Mouse (Mus musculus) left cerebral cortex, adult 2 months (tissue): Measurements from ENCODE around the gene Gm49405. TPM values are rescaled to one million over a fixed set of nuclear protein-coding genes. Genes with fewer than 3 reads are reported as not detected.
"Not testable (repeated sequence)": the region's sequence is repeated elsewhere in the genome, so short reads cannot be mapped to it uniquely, and the experiment has no call there.

Experiments
- DNase-seq, 2 experiments: peaks; one replicate each; pipeline ENCODE4 v3.0.0; 2021 to 2022; ENCODE audit warnings: low spot score in 2 of 2, mixed read lengths in 1 of 2; ENCODE audit errors: extremely low spot score in 1 of 2
- H3K27ac ChIP-seq: fragments of 200-600 bp; 2 replicates; pipeline ENCODE4 v1.8.1; 2022
- H3K4me3 ChIP-seq: fragments of 200-600 bp; 2 replicates; pipeline ENCODE4 v1.8.1; 2022
- CTCF ChIP-seq: fragments of 200-600 bp; IDR thresholded peaks from 2 replicates; pipeline ENCODE4 v1.8.1; 2022; ENCODE audit warnings: antibody characterized with exemption, mild to moderate bottlenecking, moderate library complexity
- intact Hi-C: fragments of 180-260 bp; cut with DNase I; formaldehyde crosslinking; loops from one replicate; pipeline ENCODE4 v1.15.1; 2025
- total RNA-seq, 2 experiments: library from RNA; stranded (reverse); gene quantifications; 2 replicates each; pipeline ENCODE4 v1.2.3; 2021

Gm49405 gene
- total RNA-seq, 2 experiments from 2014 or later: 1.8 TPM

DNA sequence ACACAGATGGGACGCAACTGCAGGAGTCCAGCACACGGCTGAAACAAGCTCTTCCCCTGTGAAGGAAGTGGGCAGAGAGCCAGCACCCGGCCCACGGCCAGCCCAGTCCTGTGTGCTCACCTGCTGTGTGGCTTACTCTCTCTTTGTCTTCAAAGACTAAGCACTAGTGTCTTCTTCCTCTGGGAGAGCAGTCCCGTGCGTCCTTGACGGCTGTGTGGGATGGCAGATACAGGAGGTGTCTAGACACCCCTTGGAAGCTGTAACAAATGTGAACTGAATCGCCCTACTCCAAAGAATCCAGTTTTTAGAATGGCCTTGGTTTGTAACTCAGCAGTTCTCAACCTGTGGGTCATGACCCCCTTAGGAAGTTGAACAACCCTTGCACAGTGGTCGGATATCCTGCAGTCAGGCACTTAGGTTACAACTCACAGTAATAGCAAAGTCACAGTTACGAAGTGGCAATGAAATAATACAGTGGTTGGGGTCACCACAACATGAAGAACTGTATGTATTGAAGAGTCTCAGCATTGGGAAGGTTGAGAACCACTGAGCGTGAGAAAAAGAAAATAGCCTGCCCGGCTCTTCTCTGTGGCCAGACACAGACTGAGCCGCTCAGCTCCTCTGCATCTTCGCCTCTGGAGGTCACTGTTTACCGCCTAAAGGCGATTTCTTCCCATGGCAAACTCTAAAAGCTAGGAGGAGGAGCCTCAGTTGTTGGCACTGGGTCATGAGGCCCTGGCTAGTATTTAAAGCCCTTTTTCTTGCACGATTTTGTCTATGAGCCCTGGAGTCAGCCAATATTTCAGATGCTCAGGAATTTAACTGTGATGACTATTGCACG, 18.5 kb downstream of the Gm49405 start:
- intact Hi-C loops: loop anchor here (1.0 to 5.0 kb wide), 3 partner anchors 29 to 208 kb away; partner anchors contain the start of gene Gpr152
- TF ChIP-seq CTCF: peak; percentile 91
- H3K4me3 ChIP-seq: no peak overlapping the region
- H3K27ac ChIP-seq: peak overlapping the region; percentile 53; the same call in 1 of the 2 replicates
- peak; percentile 68 to 75 for DNase-seq

DNA sequence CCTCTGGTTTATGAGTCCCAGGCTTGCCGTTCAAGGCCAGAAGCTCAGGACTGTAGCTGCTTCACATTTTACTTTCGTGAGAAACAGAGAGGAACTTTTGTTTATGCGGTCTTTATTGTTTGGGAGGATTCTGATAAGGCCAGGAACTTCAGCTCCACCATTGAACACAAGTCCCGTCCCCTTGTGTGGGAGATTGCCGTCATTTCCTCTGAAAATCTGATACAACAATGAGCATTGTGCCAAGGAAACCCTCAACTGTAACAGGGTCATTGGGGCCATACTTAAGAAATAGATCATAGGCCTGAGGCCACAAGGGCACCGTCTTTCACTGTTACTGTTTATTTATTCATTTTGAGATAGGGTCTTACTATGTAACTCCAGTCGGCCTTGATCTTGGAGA, 22.8 kb downstream of the Gm49405 start:
- no peak overlapping the region for H3K27ac ChIP-seq
- no peak for DNase-seq
- no peak for TF ChIP-seq CTCF
- intact Hi-C loops: no loop called here
- H3K4me3 ChIP-seq: no peak overlapping the region

DNA sequence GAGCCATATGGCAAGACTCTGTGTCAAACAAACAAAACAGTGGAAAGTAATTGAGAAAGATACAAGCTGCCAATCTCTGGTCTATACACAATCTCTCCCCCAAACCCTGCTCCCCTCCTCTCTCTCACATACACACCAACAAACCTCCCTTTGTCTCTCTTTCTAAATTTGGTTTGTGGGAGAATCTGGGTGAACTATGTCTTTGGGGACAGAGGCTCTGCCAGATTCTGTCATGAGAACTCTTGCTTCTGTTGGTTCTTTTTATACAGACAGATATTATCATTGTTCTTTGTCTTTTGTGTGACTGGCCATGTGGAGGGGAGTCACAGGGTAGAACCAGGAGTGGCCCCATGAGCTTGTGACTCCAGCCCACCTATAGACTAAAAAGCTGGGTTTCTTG, 27.1 kb downstream of the Gm49405 start:
- intact Hi-C loops: no loop called here
- H3K27ac ChIP-seq: peak overlapping the region; percentile 55; the same call in 1 of the 2 replicates
- no peak for DNase-seq

DNA sequence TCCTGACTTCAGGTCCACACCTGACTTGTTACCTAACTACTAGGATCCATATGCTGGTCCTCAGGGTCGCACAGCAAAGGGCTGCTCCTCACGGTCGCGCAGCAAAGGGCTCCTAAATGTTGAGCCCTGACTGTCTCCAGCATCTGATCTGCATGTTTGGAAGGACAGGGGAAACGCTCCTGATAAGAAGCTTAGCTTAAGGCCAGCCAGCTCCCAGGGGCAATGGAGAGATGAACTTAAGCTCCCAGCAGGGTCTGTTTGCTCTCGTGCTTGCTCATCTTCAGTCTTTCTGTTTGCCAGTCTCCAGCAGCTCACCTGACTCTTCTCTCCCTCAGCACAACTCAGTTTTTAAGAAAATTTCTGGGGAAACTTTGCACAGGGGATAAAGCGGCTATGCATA, 32.2 kb downstream of the Gm49405 start:
- Histone ChIP-seq H3K4me3 (no peak overlapping the region), H3K27ac (no peak overlapping the region)
- intact Hi-C loops: no loop called here
- TF ChIP-seq CTCF: no peak
- no peak for DNase-seq

More for the DNA sequence above, 27.1 kb downstream of the Gm49405 start:
- TF ChIP-seq CTCF: no peak
- H3K4me3 ChIP-seq: no peak overlapping the region

DNA sequence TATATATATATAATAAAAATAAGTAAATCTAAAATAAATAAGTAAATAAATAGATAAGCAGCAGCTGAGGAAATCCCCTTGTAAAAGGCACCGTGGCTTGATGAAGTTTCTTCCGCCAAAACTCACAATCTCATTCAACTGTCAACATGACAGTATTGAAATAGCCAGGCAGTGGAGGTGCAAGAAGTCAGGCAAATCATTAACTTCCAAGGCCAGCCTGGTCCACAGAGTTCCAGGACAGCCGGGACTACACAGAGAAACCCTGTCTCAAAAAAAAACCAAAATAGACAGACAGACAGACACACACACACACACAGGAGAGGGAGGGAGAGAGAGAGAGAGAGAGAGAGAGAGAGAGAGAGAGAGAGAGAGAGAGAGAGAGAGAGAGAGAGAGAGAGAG, 32.9 kb downstream of the Gm49405 start:
- no peak for TF ChIP-seq CTCF
- no peak for DNase-seq
- intact Hi-C loops: no loop called here
- no peak overlapping the region for H3K27ac ChIP-seq
- H3K4me3 ChIP-seq: no peak overlapping the region

DNA sequence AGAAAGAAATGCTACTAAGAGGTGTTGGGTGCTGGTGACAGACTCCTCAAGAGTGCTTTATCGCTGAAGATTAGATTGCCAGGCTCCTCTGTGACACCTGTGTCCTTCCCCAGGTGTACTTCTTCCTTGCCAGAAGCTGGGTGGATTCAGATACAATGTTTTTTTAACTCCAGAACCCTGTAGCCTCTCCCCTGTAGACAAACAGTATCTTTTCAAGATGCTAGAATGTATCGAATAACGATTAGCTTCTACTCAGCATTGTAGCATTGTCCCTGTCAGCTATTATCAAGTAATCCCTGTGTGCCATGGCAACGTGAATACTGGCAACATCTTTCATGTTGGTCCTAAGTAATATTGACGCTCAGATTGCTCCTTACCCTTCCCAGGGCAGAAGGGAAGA, 33.3 kb downstream of the Gm49405 start:
- no peak for DNase-seq
- no peak for TF ChIP-seq CTCF
- no peak overlapping the region for H3K4me3 ChIP-seq
- no peak overlapping the region for H3K27ac ChIP-seq
- intact Hi-C loops: no loop called here

DNA sequence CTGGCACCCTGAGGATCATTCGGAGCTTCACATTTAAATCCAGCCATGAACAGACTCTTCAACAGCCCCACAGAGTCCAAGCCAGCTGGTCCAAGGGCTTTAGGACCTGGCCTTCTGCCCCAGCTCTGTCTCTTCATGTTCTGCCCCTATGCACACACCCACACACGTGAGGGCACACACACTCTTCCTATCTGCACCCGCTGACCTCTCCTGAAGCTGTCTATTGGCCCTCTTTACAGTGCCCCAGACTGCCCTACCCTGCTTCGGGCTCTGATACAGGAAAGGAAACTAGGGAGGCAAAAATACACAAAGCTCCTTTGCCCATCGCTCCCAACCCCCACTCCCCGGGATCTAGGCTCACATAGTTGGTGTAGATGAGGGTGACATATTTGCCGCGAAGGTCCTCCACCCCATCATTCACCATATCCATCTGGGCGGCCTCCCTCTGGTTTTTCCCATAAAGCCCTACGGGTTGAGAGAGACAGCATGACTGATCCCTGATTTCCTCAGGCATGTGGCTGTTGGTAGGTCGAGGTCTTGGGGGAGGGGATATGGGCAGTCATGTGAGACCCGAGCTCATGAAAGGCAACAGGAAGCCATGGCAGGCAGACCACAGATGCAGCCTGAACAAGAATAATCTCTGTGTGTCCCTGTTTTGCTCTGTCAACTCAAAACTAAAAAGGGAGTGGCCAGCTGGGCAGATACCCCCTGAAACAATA, 36.1 kb downstream of the Gm49405 start:
- Histone ChIP-seq H3K27ac (no peak overlapping the region), H3K4me3 (0 out of 2 replicates have a peak overlapping the region, but pooled peaks have one; percentile 9)
- no peak for TF ChIP-seq CTCF
- intact Hi-C loops: no loop called here
- no peak for DNase-seq

DNA sequence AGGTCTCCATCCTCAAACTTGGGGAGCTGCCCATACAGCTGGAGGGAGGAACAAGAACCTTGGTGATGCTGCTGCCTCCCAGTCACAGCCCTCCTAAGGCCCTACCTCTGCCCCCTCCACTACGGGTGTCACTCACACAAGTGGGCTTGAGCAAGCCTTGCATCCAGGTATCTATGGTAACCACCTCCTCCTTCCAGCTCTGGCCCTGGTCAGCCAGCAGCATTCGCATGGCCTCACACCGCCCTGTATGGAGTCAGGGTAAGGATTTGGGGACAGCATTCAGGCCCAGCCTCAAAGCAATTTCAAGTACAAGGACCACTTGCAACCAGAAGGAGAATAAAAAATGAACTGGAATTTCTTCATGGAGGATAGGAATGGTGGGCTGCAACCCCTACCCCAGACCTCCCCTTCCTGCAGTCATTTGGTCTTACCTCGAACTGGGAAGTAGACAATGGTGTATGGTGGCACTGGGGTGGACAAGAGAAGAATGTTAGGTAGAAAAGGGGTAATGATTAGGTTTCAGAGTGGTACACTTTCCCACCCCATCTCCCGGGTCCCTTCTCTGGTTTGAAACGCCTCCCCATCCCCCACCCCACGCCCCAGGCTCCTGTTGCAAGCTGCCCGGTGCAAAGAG, 36.8 kb downstream of the Gm49405 start:
- Histone ChIP-seq H3K4me3 (peak overlapping the region; percentile 73), H3K27ac (peak overlapping the region; percentile 88)
- intact Hi-C loops, DNase-seq: not testable (repeated sequence)

DNA sequence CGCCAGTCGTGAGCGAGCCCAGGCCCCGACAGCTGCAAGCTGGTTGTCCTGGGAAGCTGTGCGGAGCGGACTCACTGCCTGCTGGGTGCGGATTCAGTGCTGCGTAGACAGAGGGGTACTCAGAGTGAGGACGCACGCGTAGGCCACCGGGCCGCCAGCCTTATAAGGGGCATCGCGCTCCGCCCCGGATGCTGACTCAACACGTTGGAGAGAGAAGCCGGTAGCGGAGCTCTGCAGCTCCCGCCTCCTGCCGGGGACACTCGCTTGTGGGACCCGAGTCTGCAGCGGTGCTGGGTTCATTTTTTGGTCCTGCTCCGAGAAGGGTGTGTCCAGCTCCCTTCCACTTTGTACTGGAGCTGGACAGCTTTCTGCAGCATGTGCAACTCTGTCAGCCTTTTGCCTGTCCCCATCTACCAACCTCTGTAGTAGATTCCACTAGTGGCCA, 37.4 kb downstream of the Gm49405 start, which contains the start of gene Gstp1:
TSS of gene Gstp1 (minus strand) at position 198 of the 445 bp plus-strand sequence.
- Histone ChIP-seq H3K27ac (peak within 1 kb of the TSS; percentile 88), H3K4me3 (peak within 1 kb of the TSS; percentile 73)
- intact Hi-C loops: no loop called here
- peak; percentile 28 for TF ChIP-seq CTCF
- peak; percentile 87 to 88 for DNase-seq

DNA sequence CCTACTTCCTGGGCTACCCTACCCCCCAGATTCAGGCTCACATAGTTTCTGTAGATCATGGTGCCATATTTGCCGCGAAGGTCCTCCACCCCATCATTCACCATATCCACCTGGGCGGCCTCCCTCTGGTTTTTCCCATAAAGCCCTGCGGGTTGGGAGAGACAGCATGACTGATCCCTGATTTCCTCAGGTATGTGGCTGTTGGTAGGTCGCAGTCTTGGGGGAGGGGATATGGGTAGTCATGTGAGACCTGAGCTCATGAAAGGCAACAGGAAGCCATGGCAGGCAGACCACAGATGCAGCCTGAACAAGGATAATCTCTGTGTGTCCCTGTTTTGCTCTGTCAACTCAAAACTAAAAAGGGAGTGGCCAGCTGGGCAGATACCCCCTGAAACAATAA, 40.5 kb downstream of the Gm49405 start:
- intact Hi-C loops, H3K4me3 ChIP-seq, DNase-seq, H3K27ac ChIP-seq: not testable (repeated sequence)

DNA sequence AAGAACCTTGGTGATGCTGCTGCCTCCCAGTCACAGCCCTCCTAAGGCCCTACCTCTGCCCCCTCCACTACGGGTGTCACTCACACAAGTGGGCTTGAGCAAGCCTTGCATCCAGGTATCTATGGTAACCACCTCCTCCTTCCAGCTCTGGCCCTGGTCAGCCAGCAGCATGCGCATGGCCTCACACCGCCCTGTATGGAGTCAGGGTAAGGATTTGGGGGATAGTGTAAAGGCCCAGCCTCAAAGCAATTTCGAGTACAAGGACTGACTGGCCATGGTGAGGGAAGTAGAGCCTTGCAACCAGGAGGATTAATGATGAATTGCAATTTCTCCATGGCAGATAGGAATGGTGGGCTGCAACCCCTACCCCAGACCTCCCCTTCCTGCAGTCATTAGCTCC, 41.1 kb downstream of the Gm49405 start:
- DNase-seq, H3K27ac ChIP-seq, intact Hi-C loops, H3K4me3 ChIP-seq: not testable (repeated sequence)

DNA sequence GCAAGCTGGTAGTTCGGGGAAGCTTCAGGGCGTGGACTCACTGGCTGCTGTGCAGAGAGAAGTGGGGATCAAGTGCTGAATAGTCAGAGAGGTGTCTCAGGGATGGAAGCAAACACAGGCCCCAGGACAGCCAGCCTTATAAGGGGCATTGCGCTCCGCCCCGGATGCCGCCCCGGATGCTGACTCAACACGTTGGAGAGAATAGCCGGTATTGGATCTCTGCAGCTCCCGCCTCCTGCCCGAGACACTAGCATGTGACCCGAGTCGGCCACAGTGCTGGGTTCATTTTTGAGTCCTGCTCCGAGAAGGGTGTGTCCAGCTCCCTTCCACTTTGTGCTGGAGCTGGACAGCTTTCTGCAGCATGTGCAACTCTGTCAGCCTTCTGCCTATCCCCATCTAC, 41.7 kb downstream of the Gm49405 start:
- Histone ChIP-seq H3K4me3 (no peak overlapping the region), H3K27ac (no peak overlapping the region)
- DNase-seq: no peak
- intact Hi-C loops: no loop called here
- no peak for TF ChIP-seq CTCF

DNA sequence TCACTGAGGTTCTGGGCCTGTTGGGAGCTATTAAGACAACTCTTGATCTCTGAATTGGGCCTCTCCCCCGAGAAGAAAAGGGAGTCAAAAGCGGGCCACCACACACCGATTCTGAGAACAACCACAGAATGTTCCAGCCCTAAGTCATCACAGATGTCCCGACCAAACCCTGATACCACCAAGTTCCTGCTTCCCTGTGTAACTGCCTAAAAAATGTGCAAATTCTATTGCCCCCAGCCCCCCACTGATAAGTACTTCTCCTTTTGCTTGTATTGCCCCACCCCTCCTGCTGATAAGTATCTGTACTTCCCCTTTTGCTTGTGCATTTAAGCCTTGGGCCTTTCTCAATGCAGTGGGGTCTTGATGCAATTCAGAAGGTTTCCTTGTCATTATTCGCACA, 43.7 kb downstream of the Gm49405 start:
- H3K4me3 ChIP-seq, intact Hi-C loops, H3K27ac ChIP-seq, DNase-seq: not testable (repeated sequence)
